Mouse (Mus musculus) embryonic facial prominence, embryonic 12.5 days (tissue): ENCODE results near the gene 1700017B05Rik. TPM values are rescaled to one million over a fixed set of nuclear protein-coding genes. Genes with fewer than 3 reads are reported as not detected.
"Not testable (repeated sequence)": the region's sequence is repeated elsewhere in the genome, so short reads cannot be mapped to it uniquely, and the experiment has no call there.

Experiments used
- ATAC-seq: fragments of 200-750 bp; cut with Nextera tagmentation; 2 replicates; pipeline ENCODE4 v1.8.0; 2017; ENCODE audit not compliant: insufficient number of reproducible peaks, insufficient read depth, low FRiP score, low TSS enrichment
- H3K27ac ChIP-seq: fragments of 300-500 bp; sonication (generic); 2 replicates; pipeline ENCODE4 v1.5.1; 2016; ENCODE audit warnings: mild to moderate bottlenecking
- H3K27me3 ChIP-seq: fragments of 300-500 bp; sonication (generic); 2 replicates; pipeline ENCODE4 v1.6.1; 2016; ENCODE audit warnings: mild to moderate bottlenecking, moderate library complexity
- H3K36me3 ChIP-seq: fragments of 300-500 bp; sonication (generic); 2 replicates; pipeline ENCODE4 v1.6.1; 2016; ENCODE audit warnings: mild to moderate bottlenecking
- H3K4me1 ChIP-seq: fragments of 300-500 bp; sonication (generic); 2 replicates; pipeline ENCODE4 v1.6.1; 2016
- H3K4me2 ChIP-seq: fragments of 300-500 bp; sonication (generic); replicated peaks from 2 replicates; pipeline ENCODE4 v1.6.1; 2016; ENCODE audit warnings: mild to moderate bottlenecking, moderate library complexity
- H3K4me3 ChIP-seq: fragments of 300-500 bp; sonication (generic); 2 replicates; pipeline ENCODE4 v1.5.1; 2016; ENCODE audit warnings: mild to moderate bottlenecking
- H3K9ac ChIP-seq: fragments of 300-500 bp; sonication (generic); 2 replicates; pipeline ENCODE4 v1.6.1; 2016; ENCODE audit warnings: mild to moderate bottlenecking, moderate library complexity
- H3K9me3 ChIP-seq: fragments of 300-500 bp; sonication (generic); 2 replicates; pipeline ENCODE4 v1.6.1; 2016; ENCODE audit warnings: mild to moderate bottlenecking, moderate library complexity
- WGBS: fragments of 180-500 bp; shearing (Covaris S2); methylation state at CpG from one replicate; pipeline ENCODE4 v1.1.7; 2016; 5-methylcytosine and 5-hydroxymethylcytosine counted together
- polyA plus RNA-seq: library from polyadenylated mRNA; unstranded; fragments of >200 nt; fragmentation: Nextera tagmentation; extraction: Ambion mirVana; gene quantifications from 2 replicates; pipeline ENCODE4 v1.2.1, GENCODE M21; 2016

The 1700017B05Rik gene
- polyA plus RNA-seq, 1 experiment from 2014 or later: 18.7 TPM

GRCm38 (mm10) chr9:57203571-57203970 lies 58.8 kb downstream of the 1700017B05Rik start:
- H3K9ac ChIP-seq, H3K4me2 ChIP-seq, H3K27me3 ChIP-seq, H3K4me1 ChIP-seq, H3K4me3 ChIP-seq, H3K27ac ChIP-seq, H3K36me3 ChIP-seq, ATAC-seq, H3K9me3 ChIP-seq: not testable (repeated sequence)
- WGBS: 84% methylated on average over 13 of the region's 13 CpGs

Other genes with a start within 250 kb of the 1700017B05Rik start
- gene Sin3a, start 190.6 kb downstream of the 1700017B05Rik start, polyA plus RNA-seq: 41.7 and 48.2 TPM in 2 replicates
- 70.2 and 88.8 TPM in 2 replicates for gene Man2c1, start 131.9 kb downstream of the 1700017B05Rik start, polyA plus RNA-seq
- gene Neil1, start 114.3 kb downstream of the 1700017B05Rik start, polyA plus RNA-seq: 8.4 and 9.7 TPM in 2 replicates
- gene Commd4, start 104.3 kb downstream of the 1700017B05Rik start, polyA plus RNA-seq: 94.0 and 100 TPM in 2 replicates
- not detected in 2 replicates for gene Trcg1, start 26.1 kb downstream of the 1700017B05Rik start, polyA plus RNA-seq
- 25.9 and 30.3 TPM in 2 replicates for gene Ppcdc, start 177.5 kb upstream of the 1700017B05Rik start, polyA plus RNA-seq
- gene Scamp5, start 205.4 kb upstream of the 1700017B05Rik start, polyA plus RNA-seq: 15.6 and 16.1 TPM in 2 replicates
- gene Rpp25, start 241.4 kb upstream of the 1700017B05Rik start, polyA plus RNA-seq: 0.89 and 1.6 TPM in 2 replicates